Mouse (Mus musculus): ENCODE data around the gene Olfr1287. TPM values are rescaled to one million over a fixed set of nuclear protein-coding genes. Genes with fewer than 3 reads are reported as not detected.

The Olfr1287 gene
- total and polyA plus RNA-seq, 3 experiments: not detected

DNA sequence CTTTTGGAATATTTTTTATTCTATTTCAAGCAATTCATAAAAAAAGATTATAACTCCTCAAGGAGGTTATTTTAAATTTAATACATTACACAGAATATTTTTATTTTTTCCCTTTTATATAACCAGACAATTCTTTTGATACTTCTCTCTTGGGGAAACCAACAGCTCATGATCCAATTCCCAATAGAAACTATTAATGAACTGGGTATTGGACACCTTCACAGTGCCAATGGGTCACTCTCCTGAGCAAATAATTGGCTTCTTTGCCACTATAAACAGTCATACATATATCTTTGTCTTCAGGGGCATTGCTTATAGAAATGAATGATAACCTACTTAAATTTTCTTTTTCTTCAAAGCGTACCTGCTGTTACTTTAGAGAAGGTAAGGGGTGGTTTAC, 24.9 kb downstream of the Olfr1287 start, which contains the start of gene Olfr1288:
TSS of gene Olfr1288 (plus strand) at position 301 of the 400 bp plus-strand sequence.
- no peak for DNase-seq (ENCODE audit: low read depth, low spot score)
- Histone ChIP-seq H3K4me3 (ENCODE audit: control insufficient read depth in 1 of 2, insufficient read depth in 1 of 2, low read depth in 2 of 2, low read length in 2 of 2) (no peak within 1 kb of the TSS), H3K27ac (ENCODE audit: control insufficient read depth, low read depth, low read length) (no peak within 1 kb of the TSS), H3K9ac (ENCODE audit: control insufficient read depth, low read depth, low read length, poor library complexity, severe bottlenecking) (no peak within 1 kb of the TSS), H3K4me1 (ENCODE audit: control insufficient read depth in 1 of 2, insufficient read depth in 2 of 2, low read length in 2 of 2) (no peaks in the 10 kb centered on the region), H3K27me3 (ENCODE audit: control insufficient read depth in 1 of 2, insufficient read depth in 2 of 2, low read length in 2 of 2) (no peaks in the 10 kb centered on the region), H3K79me2 (ENCODE audit: control insufficient read depth, insufficient read depth, low read length, poor library complexity) (no peaks in the 10 kb centered on the region), H3K36me3 (ENCODE audit: control insufficient read depth in 1 of 2, insufficient read depth in 2 of 2, low read length in 2 of 2) (no peaks in the 10 kb centered on the region), H3K9me3 (replicated peaks; ENCODE audit: insufficient read depth, low read length) (no peaks in the 10 kb centered on the region)
- TF ChIP-seq USF2 (IDR thresholded peaks at IDR 0.05; ENCODE audit: borderline replicate concordance in 1 of 2, insufficient read depth in 1 of 2, low read depth in 1 of 2, low read length in 2 of 2): no peak
- no peak for TF ChIP-seq ZMIZ1 (IDR thresholded peaks at IDR 0.05; ENCODE audit: low read depth, low read length)
- TF ChIP-seq MEF2A (IDR thresholded peaks at IDR 0.05; ENCODE audit: extremely low read depth, insufficient replicate concordance, low read depth, low read length, poor library complexity, severe bottlenecking): no peak
- no peak for TF ChIP-seq MYB (IDR thresholded peaks at IDR 0.05; ENCODE audit: low read depth, low read length)
- no peak for TF ChIP-seq MYC (IDR thresholded peaks at IDR 0.05; ENCODE audit: low read depth, low read length)
- no peak for TF ChIP-seq NELFE (IDR thresholded peaks at IDR 0.05; ENCODE audit: low read depth, low read length)

DNA sequence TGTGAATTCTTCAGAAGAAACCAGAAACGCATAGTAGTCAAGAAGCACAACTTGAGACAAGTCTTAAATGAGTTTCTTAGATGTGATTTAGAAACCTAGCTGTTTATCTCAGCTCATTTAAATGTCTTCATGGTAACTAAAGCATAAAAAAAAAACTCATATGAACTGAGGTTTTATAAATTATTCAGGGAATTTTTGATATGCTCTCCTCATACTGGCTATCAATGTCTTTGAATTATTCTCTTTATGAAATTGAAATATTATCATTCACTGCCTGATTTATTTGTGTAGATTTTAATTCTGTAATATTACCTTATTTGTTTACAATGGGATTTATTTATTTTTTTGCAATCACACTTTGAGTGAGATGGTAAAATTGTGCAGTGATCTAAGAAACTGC, 31.6 kb downstream of the Olfr1287 start, which contains the start of gene Olfr1289:
TSS of gene Olfr1289 (plus strand) at position 301 of the 400 bp plus-strand sequence.
- Histone ChIP-seq H3K4me3 (ENCODE audit: control insufficient read depth in 1 of 2, insufficient read depth in 1 of 2, low read depth in 2 of 2, low read length in 2 of 2) (no peak within 1 kb of the TSS), H3K9ac (ENCODE audit: control insufficient read depth, low read depth, low read length, poor library complexity, severe bottlenecking) (no peak within 1 kb of the TSS), H3K9me3 (replicated peaks; ENCODE audit: insufficient read depth, low read length) (no peaks in the 10 kb centered on the region), H3K4me1 (ENCODE audit: control insufficient read depth in 1 of 2, insufficient read depth in 2 of 2, low read length in 2 of 2) (no peaks in the 10 kb centered on the region), H3K27ac (ENCODE audit: control insufficient read depth, low read depth, low read length) (no peak within 1 kb of the TSS), H3K27me3 (ENCODE audit: control insufficient read depth in 1 of 2, insufficient read depth in 2 of 2, low read length in 2 of 2) (no peaks in the 10 kb centered on the region), H3K36me3 (ENCODE audit: control insufficient read depth in 1 of 2, insufficient read depth in 2 of 2, low read length in 2 of 2) (no peaks in the 10 kb centered on the region), H3K79me2 (ENCODE audit: control insufficient read depth, insufficient read depth, low read length, poor library complexity) (no peaks in the 10 kb centered on the region)
- TF ChIP-seq MAZ (IDR thresholded peaks at IDR 0.05; ENCODE audit: low read depth, low read length): no peak
- no peak for TF ChIP-seq MYC (IDR thresholded peaks at IDR 0.05; ENCODE audit: low read depth, low read length)
- TF ChIP-seq ZKSCAN1 (IDR thresholded peaks at IDR 0.05; ENCODE audit: low read depth, low read length): no peak
- no peak for TF ChIP-seq ZNF384 (IDR thresholded peaks at IDR 0.05; ENCODE audit: low read depth, low read length)
- no peak for TF ChIP-seq CHD2 (IDR thresholded peaks at IDR 0.05; ENCODE audit: low read length)
- DNase-seq (ENCODE audit: low read depth, low spot score): no peak

DNA sequence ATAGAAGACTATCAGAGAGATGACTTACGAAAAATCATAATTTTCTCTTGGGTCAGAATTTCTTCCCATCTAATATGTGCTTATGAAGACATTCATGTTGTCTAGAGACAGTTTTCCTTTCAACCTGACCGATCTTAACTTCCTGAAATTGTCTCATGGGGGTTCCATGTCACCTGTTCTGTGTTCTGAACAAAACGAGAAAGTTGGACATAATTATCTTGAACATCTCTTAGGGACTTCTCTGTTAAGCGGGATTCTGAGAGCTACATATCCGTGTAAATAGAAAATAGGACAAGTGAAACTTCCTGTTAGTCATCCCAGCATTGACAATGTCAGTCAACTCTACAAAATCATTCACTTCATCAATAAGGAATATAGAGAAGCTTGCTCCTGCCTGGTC, 44.8 kb downstream of the Olfr1287 start, which contains the start of gene Olfr1290:
TSS of gene Olfr1290 (minus strand) at position 101 of the 400 bp plus-strand sequence.
- Histone ChIP-seq H3K4me3 (ENCODE audit: control insufficient read depth in 1 of 2, insufficient read depth in 1 of 2, low read depth in 2 of 2, low read length in 2 of 2) (no peak within 1 kb of the TSS), H3K36me3 (ENCODE audit: control insufficient read depth in 1 of 2, insufficient read depth in 2 of 2, low read length in 2 of 2) (no peaks in the 10 kb centered on the region), H3K27me3 (ENCODE audit: control insufficient read depth in 1 of 2, insufficient read depth in 2 of 2, low read length in 2 of 2) (no peaks in the 10 kb centered on the region), H3K9ac (ENCODE audit: control insufficient read depth, low read depth, low read length, poor library complexity, severe bottlenecking) (no peak within 1 kb of the TSS), H3K4me1 (ENCODE audit: control insufficient read depth in 1 of 2, insufficient read depth in 2 of 2, low read length in 2 of 2) (no peaks in the 10 kb centered on the region), H3K79me2 (ENCODE audit: control insufficient read depth, insufficient read depth, low read length, poor library complexity) (no peaks in the 10 kb centered on the region), H3K27ac (ENCODE audit: control insufficient read depth, low read depth, low read length) (no peak within 1 kb of the TSS), H3K9me3 (replicated peaks; ENCODE audit: insufficient read depth, low read length) (no peaks in the 10 kb centered on the region)
- no peak for TF ChIP-seq TCF12 (IDR thresholded peaks at IDR 0.05; ENCODE audit: low read depth, low read length)
- TF ChIP-seq ZMIZ1 (IDR thresholded peaks at IDR 0.05; ENCODE audit: low read depth, low read length): no peak
- TF ChIP-seq UBTF (IDR thresholded peaks at IDR 0.05; ENCODE audit: borderline replicate concordance, insufficient read depth, low read depth, low read length): no peak
- no peak for TF ChIP-seq MEF2A (IDR thresholded peaks at IDR 0.05; ENCODE audit: extremely low read depth, insufficient replicate concordance, low read depth, low read length, poor library complexity, severe bottlenecking)
- TF ChIP-seq MYB (IDR thresholded peaks at IDR 0.05; ENCODE audit: low read depth, low read length): no peak
- TF ChIP-seq TBP (IDR thresholded peaks at IDR 0.05; ENCODE audit: low read depth, low read length): no peak
- TF ChIP-seq ZKSCAN1 (IDR thresholded peaks at IDR 0.05; ENCODE audit: low read depth, low read length): no peak
- no peak for TF ChIP-seq SMC3 (IDR thresholded peaks at IDR 0.05; ENCODE audit: low read depth, low read length)
- no peak for TF ChIP-seq NRF1 (IDR thresholded peaks at IDR 0.05; ENCODE audit: insufficient read depth, low read depth, low read length, poor library complexity, severe bottlenecking)
- no peak for TF ChIP-seq JUND (IDR thresholded peaks at IDR 0.05; ENCODE audit: low read depth, low read length)
- DNase-seq (ENCODE audit: low read depth, low spot score): no peak

Measured in MEL (cell line).